8 mouse cellular contexts compared by ENCODE assay signal in genomic region chr17:6106361-6107014, GRCm38 (mm10). TPM values are rescaled to one million over a fixed set of nuclear protein-coding genes. Genes with fewer than 3 reads are reported as not detected.
DNase-seq lines count a peak whose midpoint lies in the region; ATAC-seq and TF ChIP-seq lines count a peak whose summit lies in the region.

Gene Tulp4, plus strand, starts transcription at chr17:6106437.

- no peaks in the 10 kb centered on the region for H3K9me3 ChIP-seq in hindbrain, postnatal 0 days (ENCODE audit: low read length)

- peak within 1 kb of the TSS; percentile 91 for H3K4me3 ChIP-seq in hindbrain, postnatal 0 days (ENCODE audit: low read length)

- WGBS in hindbrain, postnatal 0 days = 1% methylated on average over 47 of the region's 76 CpGs

- no peaks in the 10 kb centered on the region for H3K36me3 ChIP-seq in hindbrain, postnatal 0 days (ENCODE audit: insufficient read depth, low read length)

- peaks cover 12% of the 10 kb centered on the region for H3K4me1 ChIP-seq in hindbrain, postnatal 0 days (ENCODE audit: insufficient read depth, low read length)

- peak; percentile 96 for ATAC-seq in activated CD4-positive, CD25-positive, alpha-beta regulatory T cell, adult 4 months
- ATAC-seq in common myeloid progenitor, adult 5-6 weeks (replicated peaks; ENCODE audit: low read depth, poor library complexity, severe bottlenecking) = peak; percentile 90
- peak; percentile 97 for ATAC-seq in hindbrain, postnatal 0 days

- no peak for TF ChIP-seq CTCF in hindbrain, postnatal 0 days (IDR thresholded peaks at IDR 0.05; ENCODE audit: low read depth)

- peak; percentile 65 to 74 for DNase-seq in gastrocnemius, adult 8-10 months (ENCODE audit: low spot score in 2 of 2)
- peak; percentile 93 for DNase-seq in hindbrain, postnatal 0 days (ENCODE audit: low spot score)
- DNase-seq in left cerebral cortex, adult 18-20 months (ENCODE audit: low spot score in 2 of 2) = peak; percentile 71 to 82
- DNase-seq in lung, postnatal 4 days = peak; percentile 87 to 92
- peak; percentile 96 for DNase-seq in retina, postnatal 1 day
- peak; percentile 89 for DNase-seq in thymus, postnatal 4 days

- peak within 1 kb of the TSS; percentile 89 for H3K4me2 ChIP-seq in hindbrain, postnatal 0 days (ENCODE audit: low read depth, low read length)

- H3K27ac ChIP-seq in hindbrain, postnatal 0 days = peak within 1 kb of the TSS; percentile 99

- peak within 1 kb of the TSS; percentile 98 for H3K9ac ChIP-seq in hindbrain, postnatal 0 days (replicated peaks; ENCODE audit: low read length)

- H3K27me3 ChIP-seq in hindbrain, postnatal 0 days (ENCODE audit: insufficient read depth, low read length) = no peaks in the 10 kb centered on the region

RNA-seq across cellular contexts. Expression of gene Tulp4, which starts in this region (rescaled TPM):
- 10 to 100 TPM; 29.5 to 46.5 TPM for polyA plus RNA-seq in activated CD4-positive, CD25-positive, alpha-beta regulatory T cell, adult 4 months (2017; shearing (Covaris generic))
- total RNA-seq in common myeloid progenitor, adult 5-6 weeks (2017) = 14.5 and 15.9 TPM in 2 replicates
- 100 to 1,000 TPM; 123 to 180 (median 146) TPM for total RNA-seq in gastrocnemius, adult 8-10 months (2022)
- 218 and 245 TPM in 2 replicates for total RNA-seq in hindbrain, postnatal 0 days (2014; rRNA removed)
- polyA plus RNA-seq in hindbrain, postnatal 0 days (2015; fragmentation: Nextera tagmentation; extraction: Ambion mirVana) = 77.1 and 91.9 TPM in 2 replicates
- 100 to 1,000 TPM; 355 to 366 TPM for total RNA-seq in left cerebral cortex, adult 18-20 months (2021)

Comparison
In these comparisons a context has a peak if more than half of its experiments do, and no peak if none do; other contexts are left out.
1. Peak in every context shown above with its lines: DNase-seq, ATAC-seq, H3K4me3 ChIP-seq and H3K27ac ChIP-seq.